Mouse (Mus musculus): ENCODE results near the gene Epha8. TPM values are rescaled to one million over a fixed set of nuclear protein-coding genes. Genes with fewer than 3 reads are reported as not detected.

Gene Epha8
- polyA plus RNA-seq, 1 experiment from 2014 or later = 0.10 TPM

- no peak overlapping the region for H3K4me3 ChIP-seq (ENCODE audit: low read depth, low read length)
- no peak overlapping the region for H3K27ac ChIP-seq (ENCODE audit: low read depth, low read length)
- H3K4me2 ChIP-seq (replicated peaks; ENCODE audit: low read depth) = no peak overlapping the region
These were observed 51.7 kb downstream of the Epha8 start for GRCm38 (mm10) chr4:136904767-136905539.

GRCm38 (mm10) chr4:136899154-136899553 lies 57.5 kb downstream of the Epha8 start:
- Histone ChIP-seq H3K9ac (ENCODE audit: low read depth, low read length) (no peak overlapping the region), H3K27me3 (replicated peaks; ENCODE audit: control insufficient read depth, insufficient read depth, low read length) (peaks cover 25% of the 10 kb centered on the region), H3K36me3 (ENCODE audit: control insufficient read depth, insufficient read depth) (no peaks in the 10 kb centered on the region), H3K9me3 (ENCODE audit: control insufficient read depth) (no peaks in the 10 kb centered on the region), H3K4me2 (replicated peaks; ENCODE audit: low read depth) (no peak overlapping the region), H3K4me1 (replicated peaks; ENCODE audit: control insufficient read depth, insufficient read depth, low read length) (no peaks in the 10 kb centered on the region), H3K4me3 (ENCODE audit: low read depth, low read length) (no peak overlapping the region), H3K27ac (ENCODE audit: low read depth, low read length) (no peak overlapping the region)
- WGBS = 62% methylated on average over 7 of the region's 7 CpGs
- peak; percentile 52 for TF ChIP-seq CTCF (IDR thresholded peaks at IDR 0.05; ENCODE audit: low read depth)
- no peak for ATAC-seq

More at GRCm38 (mm10) chr4:136904767-136905539, 51.7 kb downstream of the Epha8 start:
- Histone ChIP-seq H3K9me3 (ENCODE audit: control insufficient read depth) (no peaks in the 10 kb centered on the region), H3K36me3 (ENCODE audit: control insufficient read depth, insufficient read depth) (no peaks in the 10 kb centered on the region), H3K9ac (ENCODE audit: low read depth, low read length) (no peak overlapping the region), H3K4me1 (replicated peaks; ENCODE audit: control insufficient read depth, insufficient read depth, low read length) (no peaks in the 10 kb centered on the region), H3K27me3 (replicated peaks; ENCODE audit: control insufficient read depth, insufficient read depth, low read length) (peaks cover 33% of the 10 kb centered on the region)
- no peak for ATAC-seq
- TF ChIP-seq CTCF (IDR thresholded peaks at IDR 0.05; ENCODE audit: low read depth) = no peak
- 1% methylated on average over 23 of the region's 23 CpGs for WGBS

- no peak for ATAC-seq
- Histone ChIP-seq H3K4me3 (ENCODE audit: low read depth, low read length) (no peak within 1 kb of the TSS), H3K27ac (ENCODE audit: low read depth, low read length) (no peak within 1 kb of the TSS), H3K27me3 (replicated peaks; ENCODE audit: control insufficient read depth, insufficient read depth, low read length) (peaks cover 21% of the 10 kb centered on the region; the same call in 1 of the 2 replicates), H3K9ac (ENCODE audit: low read depth, low read length) (no peak within 1 kb of the TSS), H3K9me3 (ENCODE audit: control insufficient read depth) (no peaks in the 10 kb centered on the region), H3K36me3 (ENCODE audit: control insufficient read depth, insufficient read depth) (no peaks in the 10 kb centered on the region), H3K4me1 (replicated peaks; ENCODE audit: control insufficient read depth, insufficient read depth, low read length) (no peaks in the 10 kb centered on the region), H3K4me2 (replicated peaks; ENCODE audit: low read depth) (no peak within 1 kb of the TSS)
- whole genome bisulfite sequencing = 64% methylated on average over 9 of the region's 9 CpGs
- TF ChIP-seq CTCF (IDR thresholded peaks at IDR 0.05; ENCODE audit: low read depth) = no peak
These were observed 58.0 kb downstream of the Epha8 start, which contains the start of gene C1qa for GRCm38 (mm10) chr4:136898637-136899036. Gene C1qa (minus strand): TSS chr4:136898803.

- no peaks in the 10 kb centered on the region for H3K4me1 ChIP-seq (replicated peaks; ENCODE audit: control insufficient read depth, insufficient read depth, low read length)
- H3K27me3 ChIP-seq (replicated peaks; ENCODE audit: control insufficient read depth, insufficient read depth, low read length) = peaks cover 18% of the 10 kb centered on the region; the same call in 1 of the 2 replicates
- no peaks in the 10 kb centered on the region for H3K36me3 ChIP-seq (ENCODE audit: control insufficient read depth, insufficient read depth)
- WGBS = 32% methylated on average over 9 of the region's 9 CpGs
- ATAC-seq = 0 out of 2 replicates have a peak, but pooled peaks have one; percentile 29
- no peak overlapping the region for H3K4me2 ChIP-seq (replicated peaks; ENCODE audit: low read depth)
- H3K9me3 ChIP-seq (ENCODE audit: control insufficient read depth) = no peaks in the 10 kb centered on the region
- no peak for TF ChIP-seq CTCF (IDR thresholded peaks at IDR 0.05; ENCODE audit: low read depth)
- H3K4me3 ChIP-seq (ENCODE audit: low read depth, low read length) = no peak overlapping the region
- no peak overlapping the region for H3K27ac ChIP-seq (ENCODE audit: low read depth, low read length)
- H3K9ac ChIP-seq (ENCODE audit: low read depth, low read length) = no peak overlapping the region
These were observed 58.5 kb downstream of the Epha8 start for GRCm38 (mm10) chr4:136898084-136898598.

GRCm38 (mm10) chr4:136896461-136896860 lies 60.2 kb downstream of the Epha8 start:
- WGBS = 26% methylated on average over 10 of the region's 10 CpGs
- Histone ChIP-seq H3K4me3 (ENCODE audit: low read depth, low read length) (no peak overlapping the region), H3K9ac (ENCODE audit: low read depth, low read length) (no peak overlapping the region), H3K36me3 (ENCODE audit: control insufficient read depth, insufficient read depth) (no peaks in the 10 kb centered on the region), H3K27ac (ENCODE audit: low read depth, low read length) (no peak overlapping the region), H3K4me1 (replicated peaks; ENCODE audit: control insufficient read depth, insufficient read depth, low read length) (no peaks in the 10 kb centered on the region), H3K9me3 (ENCODE audit: control insufficient read depth) (no peaks in the 10 kb centered on the region), H3K4me2 (replicated peaks; ENCODE audit: low read depth) (no peak overlapping the region), H3K27me3 (replicated peaks; ENCODE audit: control insufficient read depth, insufficient read depth, low read length) (peaks cover 18% of the 10 kb centered on the region; the same call in 1 of the 2 replicates)
- TF ChIP-seq CTCF (IDR thresholded peaks at IDR 0.05; ENCODE audit: low read depth) = no peak
- no peak for ATAC-seq

GRCm38 (mm10) chr4:136895861-136896260 lies 60.8 kb downstream of the Epha8 start:
- no peak overlapping the region for H3K27ac ChIP-seq (ENCODE audit: low read depth, low read length)
- no peak overlapping the region for H3K9ac ChIP-seq (ENCODE audit: low read depth, low read length)
- H3K27me3 ChIP-seq (replicated peaks; ENCODE audit: control insufficient read depth, insufficient read depth, low read length) = peaks cover 18% of the 10 kb centered on the region; the same call in 1 of the 2 replicates
- TF ChIP-seq CTCF (IDR thresholded peaks at IDR 0.05; ENCODE audit: low read depth) = no peak
- no peak overlapping the region; the same call in 1 of the 2 replicates for H3K4me2 ChIP-seq (replicated peaks; ENCODE audit: low read depth)
- H3K36me3 ChIP-seq (ENCODE audit: control insufficient read depth, insufficient read depth) = no peaks in the 10 kb centered on the region
- H3K4me3 ChIP-seq (ENCODE audit: low read depth, low read length) = 0 out of 2 replicates have a peak overlapping the region, but pooled peaks have one; percentile 2
- 9% methylated on average over 15 of the region's 15 CpGs for WGBS
- ATAC-seq = no peak
- no peaks in the 10 kb centered on the region for H3K4me1 ChIP-seq (replicated peaks; ENCODE audit: control insufficient read depth, insufficient read depth, low read length)
- H3K9me3 ChIP-seq (ENCODE audit: control insufficient read depth) = no peaks in the 10 kb centered on the region
